Mouse (Mus musculus) ES-E14 (cell line): ENCODE data around the gene Ubn2. TPM values are rescaled to one million over a fixed set of nuclear protein-coding genes. Genes with fewer than 3 reads are reported as not detected.
A peak's percentile ranks its signal among the peaks of the same experiment; 100 is the strongest.
"Not testable (repeated sequence)": the region's sequence is repeated elsewhere in the genome, so short reads cannot be mapped to it uniquely, and the experiment has no call there.

Experiments
- DNase-seq: peaks from one replicate; pipeline ENCODE4 v3.0.0-alpha.2; 2013; ENCODE audit warnings: low read depth, low spot score
- H3K27ac ChIP-seq: 2 replicates; pipeline ENCODE4 v1.5.1; 2012; ENCODE audit warnings: low read depth, mild to moderate bottlenecking, low read length, moderate library complexity, mixed read lengths; ENCODE audit not compliant: poor library complexity, insufficient read depth, severe bottlenecking
- H3K36me3 ChIP-seq: 2 replicates; pipeline ENCODE4 v1.6.1; 2012; ENCODE audit warnings: mild to moderate bottlenecking, low read length, moderate library complexity, mixed read lengths; ENCODE audit not compliant: control insufficient read depth, poor library complexity, insufficient read depth, severe bottlenecking
- H3K4me1 ChIP-seq, 2 experiments: fragments of 150-350 bp in 1 of 2; sonication (generic) in 1 of 2; 2 replicates each; pipeline ENCODE4 v1.6.1; 2012; ENCODE audit warnings: low read length in 2 of 2, mild to moderate bottlenecking in 1 of 2, mixed read lengths in 1 of 2; ENCODE audit not compliant: control insufficient read depth in 2 of 2, insufficient read depth in 2 of 2, poor library complexity in 1 of 2
- H3K4me3 ChIP-seq, 2 experiments: fragments of 150-350 bp in 1 of 2; sonication (generic) in 1 of 2; 2 replicates each; pipeline ENCODE4 v1.5.1; 2012; ENCODE audit warnings: low read length in 2 of 2, low read depth in 1 of 2, mild to moderate bottlenecking in 1 of 2, mixed read lengths in 1 of 2; ENCODE audit not compliant: insufficient read depth in 1 of 2, poor library complexity in 1 of 2, severe bottlenecking in 1 of 2
- H3K9ac ChIP-seq: 2 replicates; pipeline ENCODE4 v1.6.1; 2012; ENCODE audit warnings: low read depth, mild to moderate bottlenecking, low read length, mixed read lengths; ENCODE audit not compliant: poor library complexity, insufficient read depth, severe bottlenecking
- H3K9me3 ChIP-seq: fragments of 150-350 bp; sonication (generic); 2 replicates; pipeline ENCODE4 v1.6.1; 2012; ENCODE audit warnings: low read depth, mild to moderate bottlenecking, low read length; ENCODE audit not compliant: control insufficient read depth, insufficient read depth
- CHD2 ChIP-seq: IDR thresholded peaks from 2 replicates; pipeline ENCODE4 v1.6.1; 2014; ENCODE audit warnings: mild to moderate bottlenecking, low read depth, low read length, inconsistent platforms
- HCFC1 ChIP-seq: IDR thresholded peaks from 2 replicates; pipeline ENCODE4 v1.6.1; 2012; ENCODE audit warnings: low read length, inconsistent platforms, borderline replicate concordance; ENCODE audit not compliant: insufficient read depth
- MAFK ChIP-seq: IDR thresholded peaks from 2 replicates; pipeline ENCODE4 v1.6.1; 2014; ENCODE audit warnings: mild to moderate bottlenecking, low read depth, low read length, inconsistent platforms; ENCODE audit not compliant: insufficient read depth
- ZC3H11A ChIP-seq: IDR thresholded peaks from 2 replicates; pipeline ENCODE4 v1.6.1; 2012; ENCODE audit warnings: low read depth, mild to moderate bottlenecking, inconsistent platforms, low read length, borderline replicate concordance
- ZNF384 ChIP-seq: IDR thresholded peaks from 2 replicates; pipeline ENCODE4 v1.6.1; 2012; ENCODE audit warnings: low read depth, low read length, inconsistent platforms
- in situ Hi-C, 2 experiments: fragments of 600-800 bp; cut with MboI; formaldehyde crosslinking; loops; one replicate each; pipeline ENCODE4 v1.15.1; 2025; ENCODE audit warnings: low sequenced_read_pairs in 2 of 2, inconsistent platforms in 1 of 2; ENCODE audit not compliant: unreplicated experiment in 2 of 2
- total RNA-seq: library from RNA; depleted of rRNA; stranded (reverse); fragments of 300-350 nt; gene quantifications from 2 replicates; pipeline ENCODE4 v1.2.3, GENCODE M21; 2012; rRNA removed

Ubn2 gene
- total RNA-seq: 18.5 and 21.7 TPM in 2 replicates

GRCm38 (mm10) chr6:38433261-38434033, at the start of gene Ubn2:
TSS of gene Ubn2 (plus strand) at chr6:38433950.
- Histone ChIP-seq H3K4me3 (peak within 1 kb of the TSS; percentile 94 to 97), H3K9me3 (no peaks in the 10 kb centered on the region), H3K9ac (peak within 1 kb of the TSS; percentile 98), H3K4me1 (peaks cover 0 to 3% of the 10 kb centered on the region in 2 experiments; a peak in 2 of 4 replicates), H3K27ac (peak within 1 kb of the TSS; percentile 92), H3K36me3 (no peaks in the 10 kb centered on the region)
- in situ Hi-C loops: no loop called here
- DNase-seq: peak; percentile 97
- TF ChIP-seq MAFK (no peak), ZC3H11A (no peak), CHD2 (no peak), HCFC1 (no peak; the same call in 1 of the 2 replicates), ZNF384 (no peak)

- H3K9me3 ChIP-seq: no peaks in the 10 kb centered on the region
- H3K9ac ChIP-seq: no peak overlapping the region
- H3K4me3 ChIP-seq: no peak overlapping the region
- H3K36me3 ChIP-seq: no peaks in the 10 kb centered on the region
- DNase-seq: peak; percentile 36
- TF ChIP-seq HCFC1: no peak
- no peak for TF ChIP-seq CHD2
- 0 out of 2 replicates have a peak, but pooled peaks have one; percentile 4 for TF ChIP-seq ZC3H11A
- no peak for TF ChIP-seq ZNF384
- no peak for TF ChIP-seq MAFK
- no peak overlapping the region for H3K27ac ChIP-seq
- no peaks in the 10 kb centered on the region for H3K4me1 ChIP-seq
- in situ Hi-C loops: no loop called here
Measured at GRCm38 (mm10) chr6:38389671-38390070, 44.1 kb upstream of the Ubn2 start.

- H3K9ac ChIP-seq, H3K9me3 ChIP-seq, H3K27ac ChIP-seq, DNase-seq, H3K36me3 ChIP-seq, H3K4me1 ChIP-seq, in situ Hi-C loops: not testable (repeated sequence)
- peak overlapping the region in 1 of 2 experiments; percentile 89; a peak in 1 of 4 replicates for H3K4me3 ChIP-seq
Measured at GRCm38 (mm10) chr6:38432457-38432856, 1.3 kb upstream of the Ubn2 start.

- Histone ChIP-seq H3K9me3 (no peaks in the 10 kb centered on the region), H3K36me3 (no peaks in the 10 kb centered on the region), H3K4me3 (peak overlapping the region; percentile 94 to 97), H3K4me1 (peaks cover 0 to 3% of the 10 kb centered on the region in 2 experiments; a peak in 2 of 4 replicates), H3K9ac (peak overlapping the region; percentile 98), H3K27ac (peak overlapping the region; percentile 92)
- peak; percentile 78 for TF ChIP-seq ZNF384
- 0 out of 2 replicates have a peak, but pooled peaks have one; percentile 8 for TF ChIP-seq HCFC1
- no peak for TF ChIP-seq MAFK
- in situ Hi-C loops: no loop called here
- DNase-seq: peak; percentile 45
Measured at GRCm38 (mm10) chr6:38434055-38435023, 589 bp downstream of the Ubn2 start.
